Mouse (Mus musculus): ENCODE measurements around the gene Tnfrsf9.

DNA sequence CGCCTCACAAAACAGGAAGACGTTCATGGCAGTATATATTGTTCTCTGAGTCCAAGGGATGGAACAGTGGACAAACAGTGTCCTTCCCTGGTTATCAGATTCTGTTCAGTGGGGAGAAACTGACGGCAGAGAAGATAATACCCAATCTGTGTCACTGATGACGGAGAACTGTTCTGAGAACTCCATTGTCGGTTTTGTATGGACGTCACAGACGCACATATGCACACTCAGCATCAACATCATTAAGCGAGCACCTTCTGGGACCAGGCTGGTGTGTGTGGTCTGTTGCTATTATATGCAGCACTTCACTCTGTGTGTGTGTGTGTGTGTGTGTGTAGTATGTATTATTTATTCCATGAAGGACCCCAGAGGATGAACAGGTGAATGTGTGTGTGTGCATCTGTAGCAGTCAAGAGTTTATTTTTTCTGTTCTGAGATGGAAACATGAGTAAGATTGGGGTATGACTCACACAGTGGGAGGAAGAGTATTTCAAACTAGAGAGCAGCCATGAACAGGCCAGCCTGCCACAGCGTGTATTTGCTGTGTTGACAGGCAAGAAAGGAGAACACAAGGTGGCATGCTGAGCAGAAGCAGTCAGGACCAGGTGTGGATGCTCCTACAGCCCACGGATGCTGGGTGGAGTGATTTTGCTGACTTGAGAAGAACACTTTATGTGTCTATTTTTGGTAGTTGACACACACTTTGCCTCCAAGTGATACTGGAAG is 982 bp downstream of the Tnfrsf9 start:
- TF ChIP-seq POLR2A (IDR thresholded peaks at IDR 0.05; ENCODE audit: borderline replicate concordance, low read depth, low read length) (no peak), CTCF (IDR thresholded peaks at IDR 0.05; ENCODE audit: low read depth, low read length) (no peak)

Measured in bone marrow macrophage, adult 2 months (primary cell).